Mouse (Mus musculus) kidney, adult 2 months (tissue): ENCODE data around the gene Ccdc51.

ENCODE experiments used
- CTCF ChIP-seq: fragments of 200-500 bp; conservative IDR thresholded peaks from 2 replicates; pipeline ENCODE4 v1.5.1; 2011; ENCODE audit warnings: low read depth, mild to moderate bottlenecking, control low read depth, low read length, moderate library complexity, mixed read lengths; ENCODE audit not compliant: insufficient read depth, insufficient read length
- POLR2A ChIP-seq: fragments of 200-500 bp; IDR thresholded peaks from one replicate; pipeline ENCODE4 v1.6.1; 2011; ENCODE audit warnings: low read depth, low read length, control low read depth

GRCm38 (mm10) chr9:109051011-109051501 is 31.2 kb upstream of the Ccdc51 start:
- TF ChIP-seq CTCF (no peak), POLR2A (no peak)
